Mouse (Mus musculus): Measurements from ENCODE around the gene Entpd5. TPM values are rescaled to one million over a fixed set of nuclear protein-coding genes. Genes with fewer than 3 reads are reported as not detected.

Gene Entpd5
- total and polyA plus RNA-seq, 2 experiments from 2014 or later: 12.4 to 14.0 TPM

GRCm38 (mm10) chr12:84400068-84400467 is 8.8 kb downstream of the Entpd5 start:
- Histone ChIP-seq H3K9me3 (ENCODE audit: low read length) (no peaks in the 10 kb centered on the region), H3K4me1 (ENCODE audit: insufficient read depth) (no peaks in the 10 kb centered on the region), H3K36me3 (ENCODE audit: insufficient read depth) (no peaks in the 10 kb centered on the region), H3K4me2 (ENCODE audit: low read depth) (no peak overlapping the region), H3K27me3 (ENCODE audit: insufficient read depth, low read length) (no peaks in the 10 kb centered on the region), H3K9ac (no peak overlapping the region), H3K4me3 (ENCODE audit: low read depth, low read length) (no peak overlapping the region), H3K27ac (ENCODE audit: low read depth, low read length) (no peak overlapping the region)
- 86% methylated on average over 3 of the region's 3 CpGs for WGBS
- no peak for ATAC-seq
- TF ChIP-seq CTCF (IDR thresholded peaks at IDR 0.05; ENCODE audit: low read depth): no peak
- no peak for DNase-seq

- H3K4me1 ChIP-seq (ENCODE audit: insufficient read depth): no peaks in the 10 kb centered on the region
- WGBS: 85% methylated on average over 9 of the region's 9 CpGs
- no peaks in the 10 kb centered on the region for H3K27me3 ChIP-seq (ENCODE audit: insufficient read depth, low read length)
- no peak overlapping the region for H3K27ac ChIP-seq (ENCODE audit: low read depth, low read length)
- no peaks in the 10 kb centered on the region for H3K36me3 ChIP-seq (ENCODE audit: insufficient read depth)
- H3K4me3 ChIP-seq (ENCODE audit: low read depth, low read length): no peak overlapping the region
- H3K9me3 ChIP-seq (ENCODE audit: low read length): no peaks in the 10 kb centered on the region
- ATAC-seq (no peak), DNase-seq (no peak)
- no peak overlapping the region for H3K4me2 ChIP-seq (ENCODE audit: low read depth)
- no peak for TF ChIP-seq CTCF (IDR thresholded peaks at IDR 0.05; ENCODE audit: low read depth)
- no peak overlapping the region for H3K9ac ChIP-seq
Measured at GRCm38 (mm10) chr12:84399663-84400062, 9.2 kb downstream of the Entpd5 start.

- Histone ChIP-seq H3K9me3 (ENCODE audit: low read length) (no peaks in the 10 kb centered on the region), H3K9ac (no peak overlapping the region), H3K36me3 (ENCODE audit: insufficient read depth) (no peaks in the 10 kb centered on the region), H3K27ac (ENCODE audit: low read depth, low read length) (no peak overlapping the region), H3K4me3 (ENCODE audit: low read depth, low read length) (no peak overlapping the region), H3K27me3 (ENCODE audit: insufficient read depth, low read length) (no peaks in the 10 kb centered on the region), H3K4me1 (ENCODE audit: insufficient read depth) (no peaks in the 10 kb centered on the region), H3K4me2 (ENCODE audit: low read depth) (no peak overlapping the region)
- no peak for ATAC-seq
- no peak for DNase-seq
- 85% methylated on average over 9 of the region's 9 CpGs for WGBS
- no peak for TF ChIP-seq CTCF (IDR thresholded peaks at IDR 0.05; ENCODE audit: low read depth)
Measured at GRCm38 (mm10) chr12:84399135-84399534, 9.7 kb downstream of the Entpd5 start.

- DNase-seq: no peak
- no peak overlapping the region for H3K4me3 ChIP-seq (ENCODE audit: low read depth, low read length)
- H3K27me3 ChIP-seq (ENCODE audit: insufficient read depth, low read length): no peaks in the 10 kb centered on the region
- H3K4me1 ChIP-seq (ENCODE audit: insufficient read depth): no peaks in the 10 kb centered on the region
- no peaks in the 10 kb centered on the region for H3K9me3 ChIP-seq (ENCODE audit: low read length)
- no peak overlapping the region for H3K27ac ChIP-seq (ENCODE audit: low read depth, low read length)
- WGBS: 90% methylated on average over 5 of the region's 5 CpGs
- H3K9ac ChIP-seq: no peak overlapping the region
- H3K36me3 ChIP-seq (ENCODE audit: insufficient read depth): no peaks in the 10 kb centered on the region
- no peak for ATAC-seq
- TF ChIP-seq CTCF (IDR thresholded peaks at IDR 0.05; ENCODE audit: low read depth): no peak
- H3K4me2 ChIP-seq (ENCODE audit: low read depth): no peak overlapping the region
Measured at GRCm38 (mm10) chr12:84398629-84399028, 10.2 kb downstream of the Entpd5 start.

- ATAC-seq (no peak), DNase-seq (no peak)
- Histone ChIP-seq H3K27me3 (ENCODE audit: insufficient read depth, low read length) (no peaks in the 10 kb centered on the region), H3K9me3 (ENCODE audit: low read length) (no peaks in the 10 kb centered on the region), H3K9ac (no peak overlapping the region), H3K4me3 (ENCODE audit: low read depth, low read length) (no peak overlapping the region), H3K4me2 (ENCODE audit: low read depth) (no peak overlapping the region), H3K27ac (ENCODE audit: low read depth, low read length) (no peak overlapping the region), H3K36me3 (ENCODE audit: insufficient read depth) (no peaks in the 10 kb centered on the region), H3K4me1 (ENCODE audit: insufficient read depth) (no peaks in the 10 kb centered on the region)
- no peak for TF ChIP-seq CTCF (IDR thresholded peaks at IDR 0.05; ENCODE audit: low read depth)
Measured at GRCm38 (mm10) chr12:84397685-84398084, 11.1 kb downstream of the Entpd5 start.

- Histone ChIP-seq H3K9ac (no peak overlapping the region), H3K4me3 (ENCODE audit: low read depth, low read length) (no peak overlapping the region), H3K27ac (ENCODE audit: low read depth, low read length) (no peak overlapping the region), H3K9me3 (ENCODE audit: low read length) (no peaks in the 10 kb centered on the region), H3K4me1 (ENCODE audit: insufficient read depth) (no peaks in the 10 kb centered on the region), H3K36me3 (ENCODE audit: insufficient read depth) (no peaks in the 10 kb centered on the region), H3K27me3 (ENCODE audit: insufficient read depth, low read length) (no peaks in the 10 kb centered on the region), H3K4me2 (ENCODE audit: low read depth) (no peak overlapping the region)
- no peak for TF ChIP-seq CTCF (IDR thresholded peaks at IDR 0.05; ENCODE audit: low read depth)
- WGBS: 91% methylated on average over 14 of the region's 14 CpGs
- DNase-seq (no peak), ATAC-seq (no peak)
Measured at GRCm38 (mm10) chr12:84396947-84397679, 11.7 kb downstream of the Entpd5 start.

GRCm38 (mm10) chr12:84393847-84394246 is 15.0 kb downstream of the Entpd5 start:
- Histone ChIP-seq H3K9me3 (ENCODE audit: low read length) (no peaks in the 10 kb centered on the region), H3K4me2 (ENCODE audit: low read depth) (no peak overlapping the region), H3K36me3 (ENCODE audit: insufficient read depth) (no peaks in the 10 kb centered on the region; the same call in 1 of the 2 replicates), H3K27ac (ENCODE audit: low read depth, low read length) (no peak overlapping the region), H3K4me3 (ENCODE audit: low read depth, low read length) (no peak overlapping the region), H3K9ac (no peak overlapping the region), H3K27me3 (ENCODE audit: insufficient read depth, low read length) (no peaks in the 10 kb centered on the region), H3K4me1 (ENCODE audit: insufficient read depth) (no peaks in the 10 kb centered on the region)
- TF ChIP-seq CTCF (IDR thresholded peaks at IDR 0.05; ENCODE audit: low read depth): no peak
- 88% methylated on average over 5 of the region's 5 CpGs for WGBS
- no peak for DNase-seq
- no peak for ATAC-seq

All from forebrain, postnatal 0 days (tissue).